Mouse (Mus musculus) Muller cell, postnatal 12 days (primary cell): Measurements from ENCODE around the gene Gm4922.

Experiments used
- DNase-seq: peaks from one replicate; pipeline ENCODE4 v3.0.0-alpha.2; 2015; ENCODE audit errors: inconsistent ontology term

Gene Gm4922

GRCm38 (mm10) chr10:18786693-18787092 is at the start of gene Gm4922:
Gm4922 (minus strand) TSS chr10:18786793.
- no peak for DNase-seq

DNA sequence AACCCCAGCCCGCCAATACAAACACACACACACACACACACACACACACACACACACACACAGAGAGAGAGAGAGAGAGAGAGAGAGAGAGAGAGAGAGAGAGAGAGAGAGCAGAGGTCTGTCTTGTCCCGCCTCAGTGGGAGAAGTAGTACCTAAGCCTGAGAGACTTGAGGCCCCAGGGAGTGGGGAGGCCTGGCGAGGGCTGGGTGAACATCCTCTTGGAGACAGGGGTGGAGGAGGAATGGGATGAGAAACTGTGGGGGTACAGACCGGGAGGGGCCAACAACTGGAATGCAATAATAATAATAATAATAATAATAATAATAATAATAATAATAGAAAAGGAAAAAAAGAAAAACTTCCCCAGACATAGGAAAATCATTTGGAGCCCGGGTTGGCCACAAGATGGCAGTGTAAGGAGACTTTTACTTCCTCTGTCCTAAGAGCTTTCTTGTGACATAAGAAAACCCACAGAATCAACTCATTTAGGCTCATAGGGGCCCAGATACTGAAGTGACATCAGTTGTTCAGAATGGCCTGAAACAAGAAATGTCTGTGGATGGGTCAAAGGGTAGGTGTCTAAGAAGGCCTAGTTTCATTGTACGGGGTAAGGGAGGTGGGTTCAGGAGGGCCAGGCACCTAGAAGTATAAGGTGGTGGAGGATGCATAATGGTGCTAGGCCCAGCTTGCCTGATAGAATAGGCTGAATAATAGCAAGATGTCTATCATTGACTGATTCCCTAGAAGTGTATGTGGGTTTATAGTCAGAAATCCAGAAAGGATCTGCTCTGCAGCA is 49.3 kb upstream of the Gm4922 start:
- peak; percentile 35 for DNase-seq

- no peak for DNase-seq
Measured at GRCm38 (mm10) chr10:18834389-18834788, 47.8 kb upstream of the Gm4922 start.

- DNase-seq: no peak
Measured at GRCm38 (mm10) chr10:18831823-18832222, 45.2 kb upstream of the Gm4922 start.

DNA sequence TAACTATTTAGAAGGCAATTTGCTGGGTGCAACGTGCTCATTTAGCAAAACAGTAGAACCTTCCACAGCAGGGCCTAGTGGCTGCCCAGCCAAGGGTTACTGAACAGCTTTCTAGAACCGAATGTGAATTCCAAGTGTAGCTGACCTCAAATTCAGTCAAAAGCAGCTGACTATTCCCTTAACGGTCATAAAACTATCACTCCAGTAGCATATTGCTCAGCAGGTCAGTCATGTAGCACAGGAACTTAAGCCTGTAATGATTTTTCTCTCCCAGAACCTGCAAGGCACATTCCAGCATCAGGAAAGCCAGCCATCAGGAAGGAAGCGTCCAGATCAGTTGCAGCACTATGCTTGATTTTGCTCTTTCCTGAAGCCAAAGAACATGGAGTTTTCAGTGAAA is 43.8 kb upstream of the Gm4922 start:
- DNase-seq: no peak

GRCm38 (mm10) chr10:18827936-18828335 is 41.3 kb upstream of the Gm4922 start:
- DNase-seq: no peak

- DNase-seq: no peak
Measured at GRCm38 (mm10) chr10:18826107-18826506, 39.5 kb upstream of the Gm4922 start.

GRCm38 (mm10) chr10:18825143-18825542 is 38.5 kb upstream of the Gm4922 start:
- DNase-seq: no peak

GRCm38 (mm10) chr10:18816560-18816959 is 30.0 kb upstream of the Gm4922 start:
- peak; percentile 70 for DNase-seq

DNA sequence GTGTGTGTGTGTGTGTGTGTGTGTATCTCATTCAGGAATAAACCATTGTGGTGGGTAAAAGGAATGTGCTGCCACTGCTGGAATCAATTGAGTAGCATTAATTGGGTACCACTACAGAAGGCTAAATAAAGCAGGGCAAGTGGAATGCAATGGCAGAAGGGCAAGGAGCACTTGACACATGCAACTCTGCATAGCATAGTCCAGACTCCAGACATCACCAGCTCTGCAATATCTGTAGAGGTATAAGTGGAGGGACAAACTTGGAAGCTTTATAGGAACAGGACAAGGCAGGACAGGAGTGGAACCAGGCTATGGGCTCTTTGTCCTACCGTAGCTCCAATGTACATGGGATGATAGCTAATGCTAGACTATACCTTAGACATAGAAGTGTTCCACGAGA is 25.2 kb upstream of the Gm4922 start:
- DNase-seq: peak; percentile 48

- no peak for DNase-seq
Measured at GRCm38 (mm10) chr10:18790063-18790462, 3.5 kb upstream of the Gm4922 start.

DNA sequence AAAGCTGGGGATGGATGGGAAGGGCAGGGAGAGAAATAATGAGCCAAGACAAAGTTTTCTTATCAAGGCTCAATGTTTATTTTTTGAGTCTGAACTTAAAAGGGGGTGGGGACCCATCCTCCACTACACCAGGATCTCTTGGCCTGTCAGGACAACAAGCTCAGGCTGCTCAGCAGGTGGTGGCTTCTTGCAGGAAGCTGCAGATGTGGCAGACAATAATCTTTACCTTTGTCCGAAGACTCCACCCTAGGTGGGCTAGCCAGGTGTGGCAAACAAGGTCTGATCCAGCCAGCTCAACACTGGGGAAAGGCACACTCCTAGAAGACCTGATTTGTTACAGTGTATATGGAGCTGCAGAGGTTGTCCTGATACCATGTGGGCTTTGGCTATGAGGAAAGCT is 2.0 kb upstream of the Gm4922 start:
- no peak for DNase-seq

- DNase-seq: peak; percentile 72
Measured at GRCm38 (mm10) chr10:18777546-18777945, 9.0 kb downstream of the Gm4922 start.

DNA sequence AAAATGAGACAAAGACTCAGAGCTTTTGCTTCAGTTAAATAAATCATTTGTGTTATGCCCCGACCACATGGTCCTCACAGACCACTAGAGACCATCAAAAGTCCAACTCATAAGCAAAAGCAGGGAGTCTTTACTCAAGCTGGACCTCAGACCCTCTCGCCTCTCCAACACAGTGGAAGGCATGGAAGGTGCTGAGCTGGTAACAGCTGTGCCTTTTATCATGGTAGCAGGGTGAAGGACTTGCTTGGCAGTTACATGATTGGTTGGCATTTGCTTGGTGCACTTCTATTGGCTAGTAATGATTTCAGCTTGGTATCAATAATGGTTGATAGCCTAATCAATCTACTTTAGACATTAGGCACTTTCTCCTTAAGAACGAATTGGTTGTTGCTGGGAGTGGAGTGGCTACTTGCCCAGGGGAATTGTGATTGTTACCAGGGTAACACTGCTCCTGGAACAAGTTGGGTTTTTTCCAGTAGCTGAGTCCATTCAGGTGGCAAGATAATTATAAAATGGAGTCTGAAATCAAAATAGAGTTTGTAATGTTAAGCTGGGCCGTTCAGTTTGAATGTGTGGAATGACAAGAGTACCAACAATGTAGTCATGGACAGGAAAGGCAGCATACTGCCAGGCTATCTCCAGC is 13.9 kb downstream of the Gm4922 start:
- peak; percentile 6 for DNase-seq

GRCm38 (mm10) chr10:18769909-18770308 is 16.7 kb downstream of the Gm4922 start:
- no peak for DNase-seq

- peak; percentile 45 for DNase-seq
Measured at GRCm38 (mm10) chr10:18760241-18760640, 26.4 kb downstream of the Gm4922 start.

DNA sequence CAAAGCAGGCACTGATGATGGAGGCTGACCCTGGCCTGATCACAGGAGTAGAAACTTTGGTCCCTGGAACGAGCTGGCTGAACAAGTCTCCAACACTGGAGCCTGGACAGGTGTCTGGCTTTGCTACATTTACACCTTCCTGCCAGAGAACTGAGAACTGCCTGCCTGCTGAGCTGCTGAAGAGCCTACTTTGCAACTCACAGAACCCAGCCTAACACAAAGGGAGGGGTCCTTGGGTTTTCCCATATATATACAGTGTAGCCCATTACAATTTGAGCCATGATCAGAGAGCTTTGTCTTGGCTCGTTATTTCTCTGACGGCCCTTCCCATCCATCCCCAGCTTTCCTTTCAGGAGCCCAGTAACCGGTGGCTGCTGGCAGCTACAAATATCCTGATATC is 36.5 kb downstream of the Gm4922 start:
- no peak for DNase-seq

- peak; percentile 82 for DNase-seq
Measured at GRCm38 (mm10) chr10:18743286-18744142, 43.1 kb downstream of the Gm4922 start, which contains the start of gene Arfgef3. Arfgef3 (minus strand) TSS chr10:18743949.

DNA sequence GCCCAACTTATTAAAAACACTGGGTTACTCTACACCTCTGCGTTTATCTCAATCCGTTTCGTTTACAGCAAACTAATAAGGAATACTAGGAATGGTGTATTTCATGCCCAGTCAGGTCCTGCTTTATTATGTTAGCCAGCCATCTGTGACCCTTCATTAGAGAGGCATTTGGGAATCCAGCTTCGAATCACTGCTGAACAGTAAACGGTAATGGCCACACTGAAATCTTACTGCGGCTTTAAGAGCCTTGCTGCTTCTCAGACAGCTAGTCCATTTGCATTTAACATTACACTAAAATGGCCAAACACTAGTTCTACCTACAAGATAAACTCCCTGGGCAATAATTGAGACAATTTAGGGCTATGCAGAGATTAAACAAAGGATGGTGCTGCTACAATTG is 44.5 kb downstream of the Gm4922 start:
- no peak for DNase-seq

GRCm38 (mm10) chr10:18741024-18741423 is 45.6 kb downstream of the Gm4922 start:
- no peak for DNase-seq
